Mouse (Mus musculus) cerebellum, postnatal 4 days (tissue): ENCODE data around the gene Gkap1.

Experiments
- DNase-seq, 2 experiments: peaks; one replicate each; pipeline ENCODE4 v3.0.0; 2022; ENCODE audit warnings: low spot score in 2 of 2, mixed read lengths in 1 of 2

Gene Gkap1

GRCm38 (mm10) chr13:58266864-58267263, 8.6 kb downstream of the Gkap1 start:
- no peak for DNase-seq

GRCm38 (mm10) chr13:58263546-58263945, 12.0 kb downstream of the Gkap1 start:
- no peak for DNase-seq

- no peak for DNase-seq
Observed at GRCm38 (mm10) chr13:58261674-58262073, 13.8 kb downstream of the Gkap1 start.

DNA sequence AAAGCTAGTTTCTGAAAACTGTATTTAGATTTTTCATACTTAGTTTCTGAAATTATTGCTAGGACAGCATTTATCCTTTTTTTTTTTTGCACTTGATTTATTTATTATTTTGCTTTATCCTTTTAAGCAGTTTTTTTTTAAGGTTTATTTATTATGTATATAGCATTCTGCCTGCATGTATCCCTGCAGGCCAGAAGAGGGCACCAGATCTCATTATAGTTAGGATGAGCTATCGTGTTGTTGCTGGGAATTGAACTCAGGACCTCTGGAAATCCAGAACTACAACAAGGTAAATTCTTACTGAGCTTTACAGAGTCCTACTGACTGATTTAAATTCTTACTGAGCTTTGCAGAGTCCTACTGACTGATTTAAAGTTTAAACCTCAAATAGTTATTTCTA, 22.2 kb downstream of the Gkap1 start:
- DNase-seq: no peak

GRCm38 (mm10) chr13:58248957-58249356, 26.5 kb downstream of the Gkap1 start:
- no peak for DNase-seq

DNA sequence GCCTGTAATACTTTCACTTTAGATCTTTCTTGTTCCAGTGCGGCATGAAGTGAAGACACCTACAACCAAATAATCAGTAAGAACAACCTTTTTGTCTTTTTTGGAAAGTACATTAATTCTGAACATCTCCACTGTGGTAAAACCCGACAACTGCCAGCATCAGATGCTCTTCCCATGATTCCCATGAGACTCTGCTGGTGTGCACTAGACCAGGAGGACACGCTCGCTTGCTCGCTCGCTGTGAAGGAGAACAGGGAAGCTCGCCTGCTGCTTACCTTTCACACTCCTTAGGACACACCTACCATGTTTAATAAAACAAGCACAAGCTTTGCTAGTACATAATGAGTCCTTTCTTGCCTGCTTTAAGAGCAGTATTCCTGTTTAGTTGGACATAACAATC, 39.0 kb downstream of the Gkap1 start:
- DNase-seq: no peak

- DNase-seq: peak in 1 of 2 experiments; percentile 32
Observed at GRCm38 (mm10) chr13:58232611-58233010, 42.9 kb downstream of the Gkap1 start.

- no peak for DNase-seq
Observed at GRCm38 (mm10) chr13:58232070-58232469, 43.4 kb downstream of the Gkap1 start.

- no peak for DNase-seq
Observed at GRCm38 (mm10) chr13:58228624-58229023, 46.9 kb downstream of the Gkap1 start.

DNA sequence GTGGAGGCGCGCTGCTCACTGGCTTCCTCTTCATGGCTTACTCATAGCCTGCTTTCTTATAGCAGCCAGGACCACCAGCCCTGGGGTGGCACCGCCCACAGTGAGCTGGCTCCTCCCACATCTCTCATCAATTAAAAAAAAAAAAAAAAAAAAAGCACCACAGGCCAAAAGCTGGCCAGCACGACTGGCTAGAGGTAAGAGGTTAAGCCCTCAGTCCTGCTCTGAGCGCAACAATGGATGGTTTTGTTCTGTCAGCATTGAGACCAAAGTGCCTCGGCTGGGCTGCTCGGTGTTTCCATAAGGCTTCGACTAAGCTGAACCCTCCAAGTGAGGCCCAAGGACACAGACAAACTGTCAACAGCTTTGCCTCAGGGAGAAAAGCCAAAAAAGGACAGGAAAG, 49.8 kb downstream of the Gkap1 start:
- no peak for DNase-seq

- no peak for DNase-seq
Observed at GRCm38 (mm10) chr13:58220206-58220605, 55.3 kb downstream of the Gkap1 start.

DNA sequence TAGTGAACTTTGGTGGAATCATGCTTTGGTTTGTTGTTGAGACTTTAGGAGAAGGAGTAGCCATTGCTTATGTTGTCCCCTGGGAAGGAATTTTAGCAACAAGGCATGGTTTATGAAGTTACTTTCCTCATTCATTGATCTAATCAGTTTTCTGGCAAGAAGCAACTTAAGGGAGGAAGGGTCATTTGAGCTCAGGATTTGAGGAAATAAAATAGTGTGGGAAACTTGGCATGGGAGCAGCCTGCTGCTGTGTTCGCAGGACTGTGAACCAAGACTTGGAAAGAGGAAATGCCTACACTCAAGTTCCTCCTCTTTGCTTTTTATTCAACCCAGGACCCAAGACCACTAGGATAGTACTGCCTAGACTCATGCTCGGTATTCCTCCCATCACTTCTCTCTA, 58.0 kb downstream of the Gkap1 start:
- no peak for DNase-seq

- no peak for DNase-seq
Observed at GRCm38 (mm10) chr13:58216395-58216794, 59.1 kb downstream of the Gkap1 start.

- peak; percentile 62 to 88 for DNase-seq
Observed at GRCm38 (mm10) chr13:58215592-58216341, 59.7 kb downstream of the Gkap1 start, which contains the start of gene Ubqln1. Ubqln1 (minus strand) TSS chr13:58215653.

GRCm38 (mm10) chr13:58215253-58215591, 60.3 kb downstream of the Gkap1 start:
- DNase-seq: no peak

- peak in 1 of 2 experiments; percentile 17 for DNase-seq
Observed at GRCm38 (mm10) chr13:58214346-58215252, 60.9 kb downstream of the Gkap1 start.

DNA sequence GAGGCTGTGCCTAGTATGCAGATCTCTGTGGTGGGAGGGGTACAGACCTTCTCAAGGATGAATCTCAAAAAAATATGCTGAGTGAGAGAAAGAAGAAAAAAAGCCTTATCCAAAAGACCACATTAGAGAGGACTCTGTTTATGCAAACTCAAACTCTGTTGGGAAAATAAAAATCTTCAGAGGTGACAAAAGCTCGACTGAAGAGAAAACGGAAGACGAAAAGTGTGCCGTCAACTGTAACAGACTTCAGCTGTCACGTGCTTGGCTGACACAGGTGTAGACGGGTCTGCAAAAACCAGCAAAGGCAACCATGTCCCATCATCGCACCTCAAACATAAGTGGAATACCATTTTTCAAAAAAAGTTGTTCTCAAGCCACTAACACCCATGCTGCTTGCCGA, 61.7 kb downstream of the Gkap1 start:
- no peak for DNase-seq

GRCm38 (mm10) chr13:58212530-58212929, 63.0 kb downstream of the Gkap1 start:
- DNase-seq: no peak

DNA sequence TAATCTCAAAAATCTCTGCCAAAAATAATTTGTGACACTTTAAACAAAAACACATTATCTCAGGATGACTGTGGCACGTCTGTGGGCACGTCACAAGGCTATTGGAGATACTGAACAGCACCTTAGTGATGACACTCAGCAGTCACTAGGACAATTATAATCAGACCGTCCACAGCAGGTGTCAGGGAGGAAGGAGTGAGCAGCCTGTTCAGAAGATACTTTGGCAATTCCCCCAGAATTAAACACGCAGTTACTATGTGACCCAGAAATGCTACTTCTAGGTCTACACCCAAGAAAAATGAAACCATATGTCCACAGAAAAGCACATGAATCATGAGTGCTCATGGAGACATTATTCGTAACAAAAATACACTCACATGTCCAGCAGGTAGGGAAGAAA, 65.1 kb downstream of the Gkap1 start:
- DNase-seq: no peak

DNA sequence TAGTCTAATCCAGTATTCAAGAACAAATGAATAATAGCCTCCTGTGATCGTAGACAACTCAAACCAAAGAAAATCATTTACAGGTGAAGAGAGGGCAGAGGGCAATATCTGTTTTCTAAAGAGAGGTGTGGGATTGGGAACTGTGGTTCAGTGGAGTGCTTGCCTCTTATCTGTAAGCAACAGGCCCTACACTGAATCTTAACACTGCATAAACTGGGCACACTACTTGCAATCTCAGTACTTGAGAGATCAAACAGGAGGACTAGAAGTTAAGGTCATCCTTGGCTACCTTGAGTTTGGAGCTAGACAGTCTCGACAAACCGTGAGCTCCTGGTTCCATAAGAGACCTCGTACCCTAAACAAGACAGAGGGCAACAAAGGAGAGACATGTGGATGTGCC, 69.4 kb downstream of the Gkap1 start:
- DNase-seq: no peak

- DNase-seq: no peak
Observed at GRCm38 (mm10) chr13:58204986-58205385, 70.5 kb downstream of the Gkap1 start.

GRCm38 (mm10) chr13:58204202-58204601, 71.3 kb downstream of the Gkap1 start:
- DNase-seq: no peak

DNA sequence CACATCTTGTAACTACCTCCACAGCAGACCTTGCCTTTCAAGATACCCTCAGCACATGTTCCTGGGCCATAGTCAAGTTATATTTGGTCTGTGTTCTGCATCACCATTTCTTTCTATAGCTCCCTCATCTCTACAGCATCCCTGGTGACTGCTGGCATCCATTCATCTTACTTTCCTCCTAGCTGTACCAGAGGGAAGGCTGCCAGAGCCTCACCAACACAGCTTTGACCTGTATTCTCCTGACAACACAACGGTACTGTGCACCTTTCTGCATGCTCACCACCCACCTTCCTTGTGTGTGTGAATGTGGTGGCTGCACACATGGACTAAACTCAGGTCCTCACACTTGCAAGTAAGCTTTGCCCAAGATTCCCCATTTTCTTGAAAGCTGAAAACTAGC, 72.6 kb downstream of the Gkap1 start:
- no peak for DNase-seq
